Mouse (Mus musculus): ENCODE measurements around the gene Bhlhe40.

Gene Bhlhe40

DNA sequence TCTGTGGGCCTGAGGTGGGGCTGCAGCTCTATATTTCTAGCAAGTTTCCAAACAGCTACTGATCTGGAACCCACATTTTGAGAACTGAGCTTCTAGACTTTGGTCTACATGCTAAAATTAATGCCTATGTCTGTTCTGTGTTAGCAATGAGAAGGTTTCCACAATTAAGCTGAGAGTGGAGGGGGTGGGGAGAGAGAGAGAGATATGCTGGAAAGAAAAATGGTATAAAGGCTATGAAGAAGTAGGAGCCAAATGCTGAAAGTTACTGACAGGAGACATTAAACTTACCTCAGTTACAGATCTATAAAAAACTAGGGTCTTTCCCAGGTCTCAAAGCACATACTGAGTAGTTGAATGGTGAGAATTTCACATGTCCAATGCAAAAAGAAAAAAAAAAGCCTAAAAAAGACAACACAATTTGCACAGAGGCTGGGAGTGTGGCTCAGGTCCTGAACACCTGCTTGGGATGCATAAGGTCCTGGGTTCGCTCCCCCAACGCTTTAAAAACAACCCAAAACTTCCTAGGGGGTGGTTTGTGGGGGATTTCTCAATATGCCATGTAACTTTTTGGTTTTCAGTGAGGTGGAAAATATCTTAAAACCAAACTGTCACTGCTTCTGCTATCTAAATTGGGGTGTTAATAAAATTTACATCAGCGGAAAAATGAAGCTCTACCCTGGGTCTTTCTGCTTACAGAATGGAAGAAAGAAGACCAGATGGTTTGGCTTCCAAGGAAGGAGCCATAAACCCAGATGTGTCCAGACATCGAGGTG is 50.9 kb downstream of the Bhlhe40 start:
- in situ Hi-C loops (cut with MboI, MseI) = no loop called here

DNA sequence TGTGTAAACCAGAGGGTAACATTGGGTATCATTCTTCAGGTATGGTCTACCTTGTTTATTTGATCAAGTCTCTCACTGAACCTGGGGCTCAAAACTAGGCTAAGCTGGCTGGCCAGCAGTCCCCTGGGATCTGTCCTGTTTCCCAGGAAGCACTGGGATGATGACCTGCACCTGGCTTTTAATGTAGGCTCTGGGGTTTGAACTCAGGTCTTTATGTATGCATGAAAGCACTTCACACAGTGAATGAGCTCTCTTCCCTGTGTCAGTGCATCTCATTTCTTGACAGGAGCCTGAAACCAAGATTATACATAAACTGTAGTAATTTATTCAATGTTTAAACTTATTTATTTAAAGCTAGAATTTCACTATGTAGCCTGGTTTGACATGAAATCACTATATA is 51.7 kb downstream of the Bhlhe40 start:
- in situ Hi-C loops (cut with MboI, MseI) = no loop called here

DNA sequence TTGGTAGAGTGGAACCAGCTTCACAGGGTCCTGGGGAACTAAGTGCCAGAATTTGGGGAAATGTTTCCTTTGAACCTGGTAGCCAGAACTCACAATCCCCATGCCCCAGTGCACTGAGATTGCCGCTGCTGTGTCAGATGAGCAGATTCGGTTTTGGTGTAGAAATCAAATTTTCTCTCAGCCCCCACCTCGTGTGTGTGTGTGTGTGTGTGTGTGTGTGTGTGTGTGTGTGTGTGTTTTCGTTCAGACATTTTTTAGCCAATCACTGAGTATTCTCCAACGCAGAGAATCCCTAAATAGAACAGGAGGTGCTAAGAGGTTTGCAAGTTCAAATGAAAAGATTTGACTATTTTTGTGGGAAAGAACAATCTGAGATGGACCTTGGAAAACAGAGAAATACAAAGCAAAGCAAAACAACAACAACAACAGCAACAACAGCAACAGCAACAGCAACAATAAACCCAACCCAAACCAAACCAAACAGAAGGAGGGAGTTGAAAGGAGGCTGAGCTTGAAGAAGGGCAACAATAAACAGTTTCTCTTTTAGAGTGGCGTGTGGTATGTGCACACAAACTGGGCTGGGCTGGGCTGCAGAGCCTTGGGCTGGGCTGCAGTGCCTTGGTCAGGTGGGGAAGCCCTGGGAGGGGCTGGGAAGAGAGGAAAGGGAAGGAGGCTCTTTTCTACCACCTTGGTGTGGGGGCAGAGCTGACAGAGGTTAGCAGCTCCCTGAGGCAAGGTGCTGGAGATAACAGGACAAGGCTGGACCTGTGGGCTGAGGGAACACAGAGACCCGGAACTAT is 52.9 kb downstream of the Bhlhe40 start:
- in situ Hi-C loops (cut with MboI, MseI) = no loop called here

Data from T-helper 17 cell (primary cell).